Mouse (Mus musculus) CH12.LX (cell line): ENCODE results near the gene Ctss. TPM values are rescaled to one million over a fixed set of nuclear protein-coding genes. Genes with fewer than 3 reads are reported as not detected.

Experiments
- DNase-seq: peaks from one replicate; pipeline ENCODE4 v3.0.0-alpha.2; 2013; ENCODE audit errors: extremely low read depth
- H3K27ac ChIP-seq: 2 replicates; pipeline ENCODE4 v1.5.1; 2012; ENCODE audit warnings: low read depth, mild to moderate bottlenecking, control low read depth, moderate library complexity; ENCODE audit not compliant: insufficient read depth
- H3K27me3 ChIP-seq: replicated peaks from 2 replicates; pipeline ENCODE3; 2012; ENCODE audit warnings: inconsistent platforms
- H3K36me3 ChIP-seq, 2 experiments: replicated peaks in 1 of 2; 2 replicates each; pipeline versions ENCODE3 to v1.6.1; 2012; ENCODE audit warnings: inconsistent platforms in 1 of 2, low read length in 1 of 2, mild to moderate bottlenecking in 1 of 2, mixed read lengths in 1 of 2, moderate library complexity in 1 of 2; ENCODE audit not compliant: control insufficient read depth in 1 of 2, insufficient read depth in 1 of 2
- H3K4me1 ChIP-seq, 2 experiments: 2 replicates each; pipeline ENCODE4 v1.6.1; 2012; ENCODE audit warnings: inconsistent platforms in 1 of 2, moderate library complexity in 1 of 2; ENCODE audit not compliant: insufficient read depth in 2 of 2, control insufficient read depth in 1 of 2
- H3K4me2 ChIP-seq: 2 replicates; pipeline ENCODE4 v1.6.1; 2012; ENCODE audit warnings: low read depth, mild to moderate bottlenecking, control low read depth; ENCODE audit not compliant: poor library complexity, insufficient read depth, severe bottlenecking
- H3K4me3 ChIP-seq, 3 experiments: fragments of 150-350 bp in 1 of 3; sonication (generic) in 1 of 3; replicated peaks in 1 of 3; 2 replicates each; pipeline versions ENCODE3 to v1.5.1; 2011 to 2012; ENCODE audit warnings: low read depth in 2 of 3, low read length in 2 of 3, mild to moderate bottlenecking in 2 of 3, moderate library complexity in 2 of 3, control low read depth in 1 of 3, improper control_type of control experiment in 1 of 3, inconsistent platforms in 1 of 3, mixed read lengths in 1 of 3; ENCODE audit not compliant: poor library complexity in 1 of 3
- H3K79me2 ChIP-seq: replicated peaks from 2 replicates; pipeline ENCODE4 v1.6.1; 2012; ENCODE audit warnings: mild to moderate bottlenecking, moderate library complexity; ENCODE audit not compliant: control insufficient read depth, poor library complexity, insufficient read depth, severe bottlenecking; ENCODE audit errors: extremely low read depth
- H3K9ac ChIP-seq: 2 replicates; pipeline ENCODE4 v1.6.1; 2012; ENCODE audit warnings: low read depth, mild to moderate bottlenecking, control low read depth, moderate library complexity; ENCODE audit not compliant: insufficient read depth
- H3K9me3 ChIP-seq: replicated peaks from 2 replicates; pipeline ENCODE3; 2012; ENCODE audit warnings: low read length, inconsistent platforms, mixed read lengths
- CHD2 ChIP-seq: IDR thresholded peaks from 2 replicates; pipeline ENCODE4 v1.6.1; 2011; ENCODE audit warnings: low read length, improper control_type of control experiment
- E2F4 ChIP-seq: IDR thresholded peaks from 2 replicates; pipeline ENCODE4 v1.6.1; 2011; ENCODE audit warnings: low read depth, low read length, improper control_type of control experiment; ENCODE audit not compliant: insufficient replicate concordance
- EP300 ChIP-seq: IDR thresholded peaks from 2 replicates; pipeline ENCODE4 v1.6.1; 2011; ENCODE audit warnings: low read length, improper control_type of control experiment
- ETS1 ChIP-seq: conservative IDR thresholded peaks from 2 replicates; pipeline ENCODE4 v1.6.1; 2012; ENCODE audit warnings: low read depth, mild to moderate bottlenecking, inconsistent platforms, low read length, improper control_type of control experiment, moderate library complexity
- HCFC1 ChIP-seq: IDR thresholded peaks from 2 replicates; pipeline ENCODE4 v1.6.1; 2012; ENCODE audit warnings: low read depth, mild to moderate bottlenecking, inconsistent platforms, low read length, improper control_type of control experiment
- IRF4 ChIP-seq: IDR thresholded peaks from 2 replicates; pipeline ENCODE4 v1.6.1; 2014; ENCODE audit warnings: low read depth, mild to moderate bottlenecking, inconsistent platforms, low read length, improper control_type of control experiment
- JUN ChIP-seq: IDR thresholded peaks from 2 replicates; pipeline ENCODE4 v1.6.1; 2011; ENCODE audit warnings: low read depth, mild to moderate bottlenecking, low read length, improper control_type of control experiment, moderate library complexity; ENCODE audit not compliant: insufficient read depth
- KAT2A ChIP-seq: IDR thresholded peaks from 2 replicates; pipeline ENCODE4 v1.6.1; 2012; ENCODE audit warnings: low read length, improper control_type of control experiment, inconsistent platforms; ENCODE audit not compliant: insufficient replicate concordance
- MAX ChIP-seq: IDR thresholded peaks from 2 replicates; pipeline ENCODE4 v1.6.1; 2011; ENCODE audit warnings: low read length, improper control_type of control experiment
- MEF2A ChIP-seq: IDR thresholded peaks from 2 replicates; pipeline ENCODE4 v1.6.1; 2014; ENCODE audit warnings: low read depth, mild to moderate bottlenecking, inconsistent platforms, low read length, improper control_type of control experiment, borderline replicate concordance
- MYC ChIP-seq: IDR thresholded peaks from 2 replicates; pipeline ENCODE4 v1.6.1; 2011; ENCODE audit warnings: low read depth, mild to moderate bottlenecking, improper control_type of control experiment, low read length
- NRF1 ChIP-seq: IDR thresholded peaks from 2 replicates; pipeline ENCODE4 v1.6.1; 2014; ENCODE audit warnings: low read depth, mild to moderate bottlenecking, inconsistent platforms, low read length, improper control_type of control experiment, moderate library complexity
- POLR2AphosphoS2 ChIP-seq: IDR thresholded peaks from 2 replicates; pipeline ENCODE4 v1.6.1; 2011; ENCODE audit warnings: low read depth, low read length, improper control_type of control experiment
- SMC3 ChIP-seq: IDR thresholded peaks from 2 replicates; pipeline ENCODE4 v1.6.1; 2011; ENCODE audit warnings: low read depth, low read length, improper control_type of control experiment
- TBP ChIP-seq: conservative IDR thresholded peaks from 2 replicates; pipeline ENCODE4 v1.6.1; 2011; ENCODE audit warnings: low read depth, low read length, improper control_type of control experiment
- UBTF ChIP-seq: IDR thresholded peaks from 2 replicates; pipeline ENCODE4 v1.6.1; 2012; ENCODE audit warnings: low read depth, mild to moderate bottlenecking, inconsistent platforms, low read length, improper control_type of control experiment, moderate library complexity
- USF2 ChIP-seq: conservative IDR thresholded peaks from 2 replicates; pipeline ENCODE4 v1.6.1; 2011; ENCODE audit warnings: low read depth, low read length, improper control_type of control experiment
- ZC3H11A ChIP-seq: IDR thresholded peaks from 2 replicates; pipeline ENCODE4 v1.6.1; 2012; ENCODE audit warnings: low read depth, mild to moderate bottlenecking, inconsistent platforms, low read length, improper control_type of control experiment
- ZKSCAN1 ChIP-seq: IDR thresholded peaks from 2 replicates; pipeline ENCODE4 v1.6.1; 2012; ENCODE audit warnings: low read depth, inconsistent platforms, low read length, improper control_type of control experiment, borderline replicate concordance
- ZMIZ1 ChIP-seq: IDR thresholded peaks from 2 replicates; pipeline ENCODE4 v1.6.1; 2012; ENCODE audit warnings: low read depth, mild to moderate bottlenecking, inconsistent platforms, low read length, improper control_type of control experiment
- ZNF384 ChIP-seq: IDR thresholded peaks from 2 replicates; pipeline ENCODE4 v1.6.1; 2012; ENCODE audit warnings: low read depth, low read length, improper control_type of control experiment, inconsistent platforms
- dilution Hi-C: fragments of 300-500 bp; cut with MboI; formaldehyde crosslinking; loops from 2 replicates; pipeline ENCODE4 v1.14.3; 2020; ENCODE audit warnings: low sequenced_read_pairs; ENCODE audit not compliant: extremely low pct_unique_long_range_greater_than_20kb, extremely low pct_ligation_motif_present
- in situ Hi-C: fragments of 300-500 bp; cut with MboI; formaldehyde crosslinking; loops from 3 replicates; pipeline ENCODE4 v1.14.3; 2019; ENCODE audit warnings: low sequenced_read_pairs, low pct_ligation_motif_present, low pct_unique_long_range_greater_than_20kb, mixed read lengths
- polyA plus RNA-seq: library from polyadenylated mRNA; unstranded; fragments of >175 nt; gene quantifications from 2 replicates; pipeline ENCODE4 v1.2.1, GENCODE M21; 2012; ENCODE audit warnings: low read depth; ENCODE audit not compliant: insufficient read length
- total RNA-seq, 2 experiments: library from RNA; depleted of rRNA; stranded (reverse); fragments of 300-350 nt in 1 of 2; fragments of >200 nt in 1 of 2; gene quantifications; 2 replicates each; pipeline ENCODE4 v1.2.3; 2012 to 2014

Gene Ctss
- total and polyA plus RNA-seq, 3 experiments, result 178 to 282 (median 238) TPM

DNA sequence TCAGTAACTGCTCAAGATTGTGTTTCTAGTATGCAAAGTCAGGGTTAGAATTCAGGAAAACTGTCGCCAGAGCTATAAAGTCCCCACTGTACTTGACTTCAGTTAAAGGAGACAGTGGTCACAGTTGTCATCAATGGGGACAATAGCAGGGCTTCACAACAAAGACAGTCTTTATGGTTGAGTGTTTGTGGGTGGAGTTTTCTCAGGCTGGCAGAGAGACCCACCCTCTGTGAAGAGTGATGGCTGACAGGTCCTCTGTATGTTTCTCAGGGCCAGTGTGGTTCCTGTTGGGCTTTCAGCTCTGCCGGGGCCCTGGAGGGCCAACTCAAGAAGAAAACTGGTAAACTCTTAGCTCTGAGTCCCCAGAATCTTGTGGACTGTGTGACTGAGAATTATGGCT lies 24.3 kb upstream of the Ctss start:
- DNase-seq, result no peak
- H3K9ac ChIP-seq, result no peak overlapping the region
- no peaks in the 10 kb centered on the region for H3K27me3 ChIP-seq
- no peaks in the 10 kb centered on the region for H3K4me1 ChIP-seq
- in situ Hi-C loops, result loop anchor here (25.0 kb wide), 1 partner anchor 260 kb away; the partner anchor contains the start of gene Tars2
- H3K36me3 ChIP-seq, result peaks cover 0 to 2% of the 10 kb centered on the region in 2 experiments
- H3K4me3 ChIP-seq, result no peak overlapping the region
- H3K79me2 ChIP-seq, result no peaks in the 10 kb centered on the region
- no peaks in the 10 kb centered on the region for H3K9me3 ChIP-seq
- dilution Hi-C loops, result no loop called here
- no peak overlapping the region for H3K27ac ChIP-seq
- TF ChIP-seq ZNF384 (no peak), MYC (no peak), USF2 (no peak), ZKSCAN1 (no peak), MAX (no peak), ZC3H11A (no peak), ZMIZ1 (no peak), IRF4 (no peak)
- no peak overlapping the region for H3K4me2 ChIP-seq

DNA sequence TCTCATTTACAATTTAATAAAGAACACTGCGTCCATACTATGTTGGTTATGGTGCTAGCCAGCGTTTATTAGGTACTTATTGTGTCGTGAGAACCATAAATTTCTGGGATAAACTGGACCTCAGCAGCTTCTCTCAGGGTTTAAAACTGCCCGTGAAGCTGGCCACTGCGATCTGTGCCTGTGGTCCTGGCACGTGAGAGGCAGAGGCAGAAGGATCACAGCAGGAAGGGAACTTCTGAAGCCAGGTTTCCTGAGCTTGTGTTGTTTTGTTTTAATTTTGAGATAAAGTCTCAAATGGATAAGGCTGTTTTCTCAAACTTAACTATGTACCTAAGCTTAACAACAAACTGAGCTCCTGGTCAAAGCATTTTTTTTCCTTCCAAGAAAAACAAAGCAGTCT lies 17.2 kb upstream of the Ctss start:
- no peak for DNase-seq
- H3K36me3 ChIP-seq, result no peaks in the 10 kb centered on the region
- H3K27me3 ChIP-seq, result no peaks in the 10 kb centered on the region
- H3K9ac ChIP-seq, result no peak overlapping the region
- in situ Hi-C loops, result loop anchor here (25.0 kb wide), 1 partner anchor 253 kb away; the partner anchor contains the start of gene Tars2
- dilution Hi-C loops, result no loop called here
- H3K4me1 ChIP-seq, result peaks cover 3 to 6% of the 10 kb centered on the region in 2 experiments
- no peak overlapping the region for H3K4me2 ChIP-seq
- H3K79me2 ChIP-seq, result no peaks in the 10 kb centered on the region
- no peaks in the 10 kb centered on the region for H3K9me3 ChIP-seq
- H3K4me3 ChIP-seq, result no peak overlapping the region
- no peak for TF ChIP-seq USF2
- TF ChIP-seq ETS1, result no peak
- no peak for TF ChIP-seq IRF4
- TF ChIP-seq MYC, result no peak
- TF ChIP-seq ZNF384, result no peak
- no peak for TF ChIP-seq MEF2A
- TF ChIP-seq NRF1, result no peak
- TF ChIP-seq MAX, result no peak
- TF ChIP-seq UBTF, result no peak
- no peak for TF ChIP-seq E2F4
- no peak for TF ChIP-seq KAT2A
- TF ChIP-seq ZC3H11A, result no peak
- no peak for TF ChIP-seq EP300
- no peak for TF ChIP-seq CHD2
- no peak for TF ChIP-seq JUN
- TF ChIP-seq POLR2AphosphoS2, result no peak
- TF ChIP-seq SMC3, result no peak
- TF ChIP-seq TBP, result no peak
- no peak for TF ChIP-seq HCFC1
- H3K27ac ChIP-seq, result no peak overlapping the region
